Mouse (Mus musculus) forebrain, embryonic 12.5 days (tissue): ENCODE data around the gene Herc2. TPM values are rescaled to one million over a fixed set of nuclear protein-coding genes. Genes with fewer than 3 reads are reported as not detected.
A peak's percentile ranks its signal among the peaks of the same experiment; 100 is the strongest.

Experiments used
- ATAC-seq: fragments of 200-750 bp; cut with Nextera tagmentation; 2 replicates; pipeline ENCODE4 v1.8.0; 2017; ENCODE audit warnings: moderate TSS enrichment; ENCODE audit not compliant: low FRiP score
- H3K27ac ChIP-seq: fragments of 300-500 bp; sonication (generic); 2 replicates; pipeline ENCODE4 v1.5.1; 2016; ENCODE audit warnings: mild to moderate bottlenecking
- H3K27me3 ChIP-seq: fragments of 300-500 bp; sonication (generic); 2 replicates; pipeline ENCODE4 v1.6.1; 2016; ENCODE audit warnings: mild to moderate bottlenecking
- H3K36me3 ChIP-seq: fragments of 300-500 bp; sonication (generic); replicated peaks from 2 replicates; pipeline ENCODE4 v1.6.1; 2016; ENCODE audit warnings: mild to moderate bottlenecking
- H3K4me1 ChIP-seq: fragments of 300-500 bp; sonication (generic); 2 replicates; pipeline ENCODE4 v1.6.1; 2016
- H3K4me2 ChIP-seq: fragments of 300-500 bp; sonication (generic); 2 replicates; pipeline ENCODE4 v1.6.1; 2016; ENCODE audit warnings: mild to moderate bottlenecking, moderate library complexity
- H3K4me3 ChIP-seq: fragments of 300-500 bp; sonication (generic); replicated peaks from 2 replicates; pipeline ENCODE4 v1.5.1; 2016; ENCODE audit warnings: mild to moderate bottlenecking
- H3K9ac ChIP-seq: fragments of 300-500 bp; sonication (generic); 2 replicates; pipeline ENCODE4 v1.6.1; 2016; ENCODE audit warnings: mild to moderate bottlenecking
- H3K9me3 ChIP-seq: fragments of 300-500 bp; sonication (generic); 2 replicates; pipeline ENCODE4 v1.6.1; 2016
- WGBS: fragments of 180-500 bp; shearing (Covaris S2); methylation state at CpG from one replicate; pipeline ENCODE4 v1.1.7; 2016; 5-methylcytosine and 5-hydroxymethylcytosine counted together
- polyA plus RNA-seq: library from polyadenylated mRNA; unstranded; fragments of >200 nt; fragmentation: Nextera tagmentation; extraction: Ambion mirVana; gene quantifications from 2 replicates; pipeline ENCODE4 v1.2.1, GENCODE M21; 2016

Gene Herc2
- polyA plus RNA-seq, 1 experiment from 2014 or later, result 33.9 TPM

DNA sequence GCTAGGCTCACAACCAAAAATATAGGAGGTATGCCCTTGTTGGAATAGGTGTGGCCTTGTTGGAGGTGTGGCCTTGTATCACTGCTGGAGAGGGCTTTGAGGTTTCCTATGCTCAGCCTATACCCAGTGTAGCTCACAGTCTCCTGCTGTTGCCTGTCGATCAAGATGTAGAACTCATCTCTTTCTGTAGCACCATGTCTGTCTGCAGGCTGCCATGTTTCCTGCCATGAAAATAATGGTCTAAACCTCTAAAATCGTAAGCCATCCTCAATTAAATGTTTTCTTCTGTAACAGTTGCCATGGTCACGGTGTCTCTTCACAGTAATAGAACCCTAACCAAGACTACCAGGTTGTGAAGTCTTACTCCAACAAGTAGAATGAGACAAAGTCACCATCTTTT is 26.4 kb upstream of the Herc2 start:
- Histone ChIP-seq H3K9me3 (no peaks in the 10 kb centered on the region), H3K27ac (no peak overlapping the region), H3K9ac (no peak overlapping the region), H3K36me3 (no peaks in the 10 kb centered on the region), H3K4me2 (no peak overlapping the region), H3K27me3 (no peaks in the 10 kb centered on the region), H3K4me3 (no peak overlapping the region), H3K4me1 (peaks cover 4% of the 10 kb centered on the region; the same call in 1 of the 2 replicates)
- 91% methylated on average over 3 of the region's 3 CpGs for WGBS
- no peak for ATAC-seq

DNA sequence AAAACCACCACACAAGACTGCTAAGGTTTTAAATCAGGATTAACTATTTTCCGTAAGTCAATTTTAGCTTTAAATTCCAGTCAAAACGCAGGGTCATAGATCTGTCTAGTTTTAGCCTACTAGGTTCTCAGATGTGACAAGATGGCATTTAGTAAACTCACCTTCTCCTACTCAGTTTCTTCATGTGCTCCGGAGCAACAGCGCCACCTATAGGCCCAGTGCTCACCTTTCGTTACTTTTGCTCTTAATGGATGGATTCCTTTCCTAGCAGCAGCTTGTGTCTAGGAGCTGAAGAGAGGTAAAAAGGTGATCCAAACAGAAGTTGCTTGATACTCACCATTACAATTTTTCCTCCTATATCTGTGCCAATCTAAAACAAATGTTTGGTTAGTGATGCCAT is 7.6 kb upstream of the Herc2 start:
- Histone ChIP-seq H3K4me1 (no peaks in the 10 kb centered on the region), H3K36me3 (no peaks in the 10 kb centered on the region), H3K27ac (no peak overlapping the region), H3K27me3 (no peaks in the 10 kb centered on the region), H3K4me3 (no peak overlapping the region), H3K9me3 (no peaks in the 10 kb centered on the region), H3K4me2 (no peak overlapping the region), H3K9ac (no peak overlapping the region)
- 9% methylated on average over 5 of the region's 5 CpGs for WGBS
- no peak for ATAC-seq

DNA sequence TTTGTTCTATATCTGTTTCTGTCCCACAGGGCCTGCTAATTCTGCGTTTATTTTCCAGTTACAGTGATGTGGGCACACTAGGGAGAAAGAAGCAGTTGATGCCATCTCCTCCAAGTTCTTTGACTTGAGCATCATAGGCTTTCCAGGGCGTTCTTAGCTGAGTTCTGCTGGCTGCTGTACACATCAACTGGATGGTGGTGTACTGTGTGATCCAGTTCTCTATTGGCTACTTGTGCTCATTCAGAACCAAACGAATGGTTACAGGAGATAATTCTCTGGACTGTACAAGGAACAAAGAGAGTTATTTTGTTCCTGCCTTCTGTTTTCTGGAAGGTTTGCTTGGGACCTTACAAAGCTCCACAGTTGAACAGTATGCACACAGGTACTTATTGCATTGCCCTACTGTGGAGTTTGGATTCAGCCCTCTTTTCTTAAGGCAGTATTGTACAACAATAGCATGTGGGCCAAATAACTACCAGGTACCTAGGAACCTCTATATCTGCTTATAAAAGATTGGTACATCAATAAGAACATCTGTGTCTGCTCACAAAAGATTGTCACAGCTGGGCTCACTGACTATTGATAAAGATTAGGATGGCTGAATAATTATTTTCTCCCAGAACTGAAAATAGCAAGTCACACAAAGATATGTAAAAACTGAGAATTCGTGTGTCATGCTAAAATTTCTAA is 6.3 kb upstream of the Herc2 start:
- Histone ChIP-seq H3K9ac (no peak overlapping the region), H3K4me3 (no peak overlapping the region), H3K27ac (no peak overlapping the region), H3K27me3 (no peaks in the 10 kb centered on the region), H3K9me3 (no peaks in the 10 kb centered on the region), H3K36me3 (no peaks in the 10 kb centered on the region), H3K4me1 (no peaks in the 10 kb centered on the region; the same call in 1 of the 2 replicates), H3K4me2 (no peak overlapping the region)
- 70% methylated on average over 4 of the region's 4 CpGs for WGBS
- no peak for ATAC-seq

- 84% methylated on average over 3 of the region's 3 CpGs for WGBS
- H3K9me3 ChIP-seq, result no peaks in the 10 kb centered on the region
- no peaks in the 10 kb centered on the region for H3K27me3 ChIP-seq
- no peak overlapping the region for H3K9ac ChIP-seq
- peaks cover 4% of the 10 kb centered on the region for H3K4me1 ChIP-seq
- no peaks in the 10 kb centered on the region for H3K36me3 ChIP-seq
- no peak for ATAC-seq
- H3K4me2 ChIP-seq, result no peak overlapping the region
- H3K27ac ChIP-seq, result no peak overlapping the region
- no peak overlapping the region for H3K4me3 ChIP-seq
Observed at GRCm38 (mm10) chr7:56044267-56044629, 5.7 kb upstream of the Herc2 start.

DNA sequence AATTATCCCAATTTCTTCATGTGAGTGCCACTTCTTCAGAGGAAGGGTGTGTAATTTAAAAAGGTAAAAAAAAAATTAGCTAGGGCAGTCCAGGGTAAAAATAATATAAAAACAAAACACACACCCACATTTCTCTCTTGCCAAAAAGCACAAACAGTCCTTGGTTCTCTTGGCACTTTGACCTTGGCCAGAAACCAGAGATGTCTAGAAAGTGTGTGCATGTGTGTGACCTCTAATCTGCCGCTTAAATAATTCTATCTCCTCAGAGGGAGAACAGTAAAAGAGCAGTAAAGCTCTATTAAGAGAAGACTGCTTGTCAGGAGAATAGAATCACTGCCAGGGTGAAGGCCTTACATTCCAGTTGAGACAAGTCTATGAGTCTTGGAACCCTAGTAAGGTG is 2.8 kb upstream of the Herc2 start:
- Histone ChIP-seq H3K4me3 (no peak overlapping the region), H3K36me3 (no peaks in the 10 kb centered on the region), H3K9ac (no peak overlapping the region), H3K27me3 (no peaks in the 10 kb centered on the region), H3K9me3 (no peaks in the 10 kb centered on the region), H3K27ac (no peak overlapping the region), H3K4me2 (no peak overlapping the region), H3K4me1 (peaks cover 15% of the 10 kb centered on the region)
- no peak for ATAC-seq
- WGBS, result 82% methylated on average over 1 of the region's 1 CpGs

DNA sequence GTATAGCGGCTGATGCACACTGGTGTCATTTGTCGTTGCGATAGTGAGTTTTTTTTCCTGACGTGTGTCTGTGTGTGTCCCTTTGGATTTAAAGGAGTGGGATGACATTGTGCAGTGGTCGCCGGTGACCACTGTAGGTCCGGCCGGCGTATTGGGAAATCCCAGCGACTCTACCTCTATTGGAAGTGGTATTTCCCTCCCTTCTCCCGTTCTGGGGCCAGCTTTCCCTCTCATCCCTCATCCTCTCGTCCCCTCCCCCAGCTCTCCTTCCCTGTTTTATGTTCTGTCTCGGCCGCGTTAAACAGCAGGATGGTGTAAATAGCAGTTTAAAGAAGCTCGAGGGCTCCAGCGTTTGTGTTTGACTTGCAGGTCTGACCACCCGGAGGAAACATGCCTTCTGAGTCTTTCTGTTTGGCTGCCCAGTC is 503 bp downstream of the Herc2 start:
- Histone ChIP-seq H3K36me3 (no peaks in the 10 kb centered on the region), H3K9me3 (no peaks in the 10 kb centered on the region), H3K4me1 (peaks cover 15% of the 10 kb centered on the region), H3K4me2 (peak overlapping the region; percentile 59), H3K9ac (peak overlapping the region; percentile 77), H3K4me3 (peak overlapping the region; percentile 86), H3K27ac (peak overlapping the region; percentile 91), H3K27me3 (no peaks in the 10 kb centered on the region)
- peak; percentile 53 for ATAC-seq
- WGBS, result 0% methylated on average over 18 of the region's 18 CpGs

- H3K27ac ChIP-seq, result no peak overlapping the region
- peaks cover 15% of the 10 kb centered on the region for H3K4me1 ChIP-seq
- ATAC-seq, result no peak
- no peak overlapping the region for H3K9ac ChIP-seq
- no peaks in the 10 kb centered on the region for H3K9me3 ChIP-seq
- H3K4me3 ChIP-seq, result no peak overlapping the region
- peaks cover 8% of the 10 kb centered on the region for H3K36me3 ChIP-seq
- H3K4me2 ChIP-seq, result no peak overlapping the region
- no peaks in the 10 kb centered on the region for H3K27me3 ChIP-seq
Observed at GRCm38 (mm10) chr7:56052996-56053395, 3.0 kb downstream of the Herc2 start.

DNA sequence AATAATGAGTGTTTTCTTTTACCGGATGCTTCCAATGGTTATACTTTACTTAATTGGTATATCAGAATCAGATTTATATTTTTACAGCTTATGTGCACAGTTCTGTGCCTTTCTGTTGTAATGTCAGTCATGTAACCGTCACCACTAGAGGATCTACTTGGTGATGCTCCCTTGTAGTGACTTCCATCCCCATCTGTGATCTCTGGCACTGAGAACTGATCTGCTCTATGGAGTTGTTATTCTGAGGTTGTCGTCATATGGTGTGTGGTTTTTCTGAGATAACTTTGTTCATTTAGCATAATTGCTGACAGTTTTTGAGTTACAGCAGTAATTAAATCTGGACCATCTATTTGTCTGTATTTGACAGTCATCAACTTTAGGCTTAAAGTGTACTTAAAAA is 5.3 kb downstream of the Herc2 start:
- Histone ChIP-seq H3K27me3 (no peaks in the 10 kb centered on the region), H3K4me2 (no peak overlapping the region), H3K27ac (no peak overlapping the region), H3K4me1 (peaks cover 10% of the 10 kb centered on the region), H3K36me3 (peaks cover 8% of the 10 kb centered on the region), H3K4me3 (no peak overlapping the region), H3K9me3 (no peaks in the 10 kb centered on the region), H3K9ac (no peak overlapping the region)
- WGBS, result 91% methylated on average over 3 of the region's 3 CpGs
- no peak for ATAC-seq

- Histone ChIP-seq H3K4me3 (no peak overlapping the region), H3K9ac (no peak overlapping the region), H3K36me3 (0 out of 2 replicates have a peak, but pooled peaks cover 4% of the 10 kb centered on the region), H3K4me2 (no peak overlapping the region), H3K27ac (no peak overlapping the region), H3K27me3 (no peaks in the 10 kb centered on the region), H3K4me1 (no peaks in the 10 kb centered on the region), H3K9me3 (no peaks in the 10 kb centered on the region)
- WGBS, result 93% methylated on average over 1 of the region's 1 CpGs
- no peak for ATAC-seq
Observed at GRCm38 (mm10) chr7:56064876-56065275, 14.9 kb downstream of the Herc2 start.

- no peak overlapping the region for H3K4me2 ChIP-seq
- no peak for ATAC-seq
- WGBS, result 93% methylated on average over 2 of the region's 2 CpGs
- no peaks in the 10 kb centered on the region for H3K9me3 ChIP-seq
- H3K36me3 ChIP-seq, result 0 out of 2 replicates have a peak, but pooled peaks cover 4% of the 10 kb centered on the region
- no peak overlapping the region for H3K4me3 ChIP-seq
- H3K27ac ChIP-seq, result no peak overlapping the region
- no peak overlapping the region for H3K9ac ChIP-seq
- no peaks in the 10 kb centered on the region for H3K27me3 ChIP-seq
- H3K4me1 ChIP-seq, result no peaks in the 10 kb centered on the region
Observed at GRCm38 (mm10) chr7:56066136-56066535, 16.1 kb downstream of the Herc2 start.

GRCm38 (mm10) chr7:56066634-56067033 is 16.6 kb downstream of the Herc2 start:
- H3K9ac ChIP-seq, result no peak overlapping the region
- 0 out of 2 replicates have a peak, but pooled peaks cover 3% of the 10 kb centered on the region for H3K36me3 ChIP-seq
- H3K4me1 ChIP-seq, result no peaks in the 10 kb centered on the region
- no peaks in the 10 kb centered on the region for H3K9me3 ChIP-seq
- H3K27ac ChIP-seq, result no peak overlapping the region
- ATAC-seq, result no peak
- H3K27me3 ChIP-seq, result no peaks in the 10 kb centered on the region
- H3K4me2 ChIP-seq, result no peak overlapping the region
- 97% methylated on average over 1 of the region's 1 CpGs for WGBS
- no peak overlapping the region for H3K4me3 ChIP-seq

GRCm38 (mm10) chr7:56071724-56072123 is 21.7 kb downstream of the Herc2 start:
- no peaks in the 10 kb centered on the region for H3K4me1 ChIP-seq
- no peaks in the 10 kb centered on the region for H3K9me3 ChIP-seq
- H3K36me3 ChIP-seq, result peaks cover 7% of the 10 kb centered on the region; the same call in 1 of the 2 replicates
- no peak overlapping the region for H3K9ac ChIP-seq
- ATAC-seq, result no peak
- H3K4me2 ChIP-seq, result no peak overlapping the region
- WGBS, result 91% methylated on average over 4 of the region's 4 CpGs
- no peak overlapping the region for H3K4me3 ChIP-seq
- H3K27me3 ChIP-seq, result no peaks in the 10 kb centered on the region
- no peak overlapping the region for H3K27ac ChIP-seq

- Histone ChIP-seq H3K27ac (no peak overlapping the region), H3K9me3 (no peaks in the 10 kb centered on the region), H3K9ac (no peak overlapping the region), H3K27me3 (no peaks in the 10 kb centered on the region), H3K36me3 (peaks cover 25% of the 10 kb centered on the region), H3K4me1 (no peaks in the 10 kb centered on the region), H3K4me3 (no peak overlapping the region), H3K4me2 (no peak overlapping the region)
- ATAC-seq, result no peak
- WGBS, result 82% methylated on average over 2 of the region's 2 CpGs
Observed at GRCm38 (mm10) chr7:56083034-56083433, 33.0 kb downstream of the Herc2 start.
